Mouse (Mus musculus) ES-Bruce4 (cell line): ENCODE data around the gene Pnp. TPM values are rescaled to one million over a fixed set of nuclear protein-coding genes. Genes with fewer than 3 reads are reported as not detected.

Experiments
- H3K27ac ChIP-seq: 2 replicates; pipeline ENCODE4 v1.5.1; 2012; ENCODE audit warnings: low read length, inconsistent platforms; ENCODE audit not compliant: insufficient read depth
- H3K27me3 ChIP-seq: 2 replicates; pipeline ENCODE4 v1.6.1; 2012; ENCODE audit warnings: mild to moderate bottlenecking, low read length, inconsistent platforms; ENCODE audit not compliant: control insufficient read depth, poor library complexity, insufficient read depth, severe bottlenecking
- H3K36me3 ChIP-seq: 2 replicates; pipeline ENCODE4 v1.6.1; 2012; ENCODE audit warnings: inconsistent platforms, mild to moderate bottlenecking, low read length, moderate library complexity; ENCODE audit not compliant: control insufficient read depth, poor library complexity, insufficient read depth, severe bottlenecking
- H3K4me1 ChIP-seq: one replicate; pipeline ENCODE4 v1.8.1; 2011; ENCODE audit warnings: low read length; ENCODE audit not compliant: control insufficient read depth, insufficient read depth
- H3K4me3 ChIP-seq: 2 replicates; pipeline ENCODE4 v1.5.1; 2011; ENCODE audit warnings: low read depth, mild to moderate bottlenecking, low read length
- H3K9ac ChIP-seq: 2 replicates; pipeline ENCODE4 v1.6.1; 2012; ENCODE audit warnings: low read depth, mild to moderate bottlenecking, inconsistent platforms; ENCODE audit not compliant: poor library complexity, severe bottlenecking
- H3K9me3 ChIP-seq: replicated peaks from 2 replicates; pipeline ENCODE4 v1.6.1; 2012; ENCODE audit warnings: mild to moderate bottlenecking, low read length, inconsistent platforms; ENCODE audit not compliant: control insufficient read depth, poor library complexity, insufficient read depth, severe bottlenecking
- CTCF ChIP-seq: IDR thresholded peaks from one replicate; pipeline ENCODE4 v1.8.1; 2011; ENCODE audit warnings: low read depth, low read length
- EP300 ChIP-seq: IDR thresholded peaks from 2 replicates; pipeline ENCODE4 v1.6.1; 2011; ENCODE audit warnings: low read depth, low read length; ENCODE audit not compliant: insufficient read depth
- POLR2A ChIP-seq: IDR thresholded peaks from one replicate; pipeline ENCODE4 v1.8.1; 2011; ENCODE audit warnings: low read length; ENCODE audit not compliant: insufficient read depth
- polyA plus RNA-seq: library from polyadenylated mRNA; stranded (reverse); fragments of >200 nt; gene quantifications from 2 replicates; pipeline ENCODE4 v1.2.4, GENCODE M21; 2011; ENCODE audit warnings: low read depth; ENCODE audit not compliant: missing spikeins, insufficient read depth, insufficient read length

The Pnp gene
- polyA plus RNA-seq, 1 experiment = 58.9 TPM

DNA sequence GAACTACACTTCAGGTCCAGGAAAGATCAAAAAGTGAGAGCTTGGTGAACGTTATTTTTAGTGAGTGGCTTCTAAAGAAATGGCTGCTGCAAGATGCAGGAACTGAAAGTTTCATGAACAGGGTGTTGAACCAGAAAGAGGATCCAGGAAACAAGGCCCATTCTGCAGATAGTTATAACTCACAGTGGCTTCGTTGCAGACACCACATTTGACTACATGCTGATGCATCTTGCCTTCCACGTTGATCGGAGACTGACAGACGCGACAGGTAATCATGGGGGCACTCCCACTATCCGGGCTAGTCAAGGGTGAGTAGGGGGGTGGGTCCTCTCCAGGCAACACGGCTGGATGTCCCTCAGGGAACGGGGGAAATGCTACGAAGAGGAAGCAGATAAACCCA is 931 bp upstream of the Pnp start:
- Histone ChIP-seq H3K4me1 (no peaks in the 10 kb centered on the region), H3K27me3 (no peaks in the 10 kb centered on the region), H3K36me3 (peaks cover 38% of the 10 kb centered on the region), H3K4me3 (peak overlapping the region; percentile 70), H3K9ac (peak overlapping the region; percentile 73), H3K27ac (peak overlapping the region; percentile 66), H3K9me3 (no peaks in the 10 kb centered on the region)
- TF ChIP-seq POLR2A (no peak), EP300 (no peak), CTCF (no peak)

DNA sequence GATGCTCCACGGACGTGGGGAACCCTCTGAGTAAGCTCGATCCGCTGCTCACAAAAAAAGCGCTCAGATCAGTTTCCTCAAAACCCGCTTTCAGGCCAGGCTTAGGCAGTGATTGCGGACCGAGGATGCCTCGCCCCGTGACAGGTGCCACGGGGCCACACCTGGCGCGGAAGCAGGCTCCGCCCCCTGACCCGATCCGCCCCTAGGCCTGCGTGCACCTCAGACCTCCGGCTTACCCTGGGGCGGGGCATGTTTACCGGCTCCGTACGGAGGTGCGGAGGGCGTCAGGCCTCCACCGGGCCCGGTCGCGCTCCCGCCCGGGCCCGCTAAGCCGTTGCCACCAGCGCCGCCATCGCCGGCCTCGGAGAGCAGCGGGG is 517 bp upstream of the Pnp start:
- Histone ChIP-seq H3K27me3 (no peaks in the 10 kb centered on the region), H3K4me3 (peak overlapping the region; percentile 70), H3K4me1 (no peaks in the 10 kb centered on the region), H3K9me3 (no peaks in the 10 kb centered on the region), H3K27ac (peak overlapping the region; percentile 66), H3K9ac (peak overlapping the region; percentile 73), H3K36me3 (peaks cover 38% of the 10 kb centered on the region)
- no peak for TF ChIP-seq EP300
- no peak for TF ChIP-seq CTCF
- TF ChIP-seq POLR2A = no peak

DNA sequence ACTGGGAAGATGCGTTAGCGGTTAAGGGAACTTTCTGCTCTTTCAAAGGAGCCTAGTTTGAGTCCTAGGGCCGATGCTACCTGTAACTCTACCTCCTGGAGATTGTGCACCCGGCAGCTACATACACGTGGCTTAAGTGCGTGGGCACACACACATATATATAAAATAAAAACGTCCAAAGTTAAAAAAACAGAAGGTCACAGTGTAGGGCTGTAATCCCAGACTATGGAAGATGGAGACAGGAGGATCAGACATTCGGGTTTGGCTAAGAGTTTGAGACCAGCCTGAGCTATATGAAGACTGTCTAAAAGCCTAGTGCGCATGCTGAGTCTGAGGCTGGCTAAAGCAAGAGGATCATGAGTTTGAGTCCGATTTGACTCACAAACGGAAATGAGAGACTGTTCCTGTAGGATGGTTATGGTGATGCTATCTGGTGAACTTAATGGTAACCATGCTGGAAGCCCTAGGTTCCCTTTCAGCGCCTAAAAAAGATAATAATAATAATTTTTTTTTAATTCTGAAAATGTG is 675 bp downstream of the Pnp start:
- H3K9ac ChIP-seq = peak overlapping the region; percentile 77
- H3K27me3 ChIP-seq = no peaks in the 10 kb centered on the region
- TF ChIP-seq EP300 (no peak), POLR2A (no peak), CTCF (no peak)
- peak overlapping the region; percentile 90 for H3K27ac ChIP-seq
- no peaks in the 10 kb centered on the region for H3K9me3 ChIP-seq
- peak overlapping the region; percentile 85 for H3K4me3 ChIP-seq
- peaks cover 33% of the 10 kb centered on the region for H3K36me3 ChIP-seq
- H3K4me1 ChIP-seq = no peaks in the 10 kb centered on the region

DNA sequence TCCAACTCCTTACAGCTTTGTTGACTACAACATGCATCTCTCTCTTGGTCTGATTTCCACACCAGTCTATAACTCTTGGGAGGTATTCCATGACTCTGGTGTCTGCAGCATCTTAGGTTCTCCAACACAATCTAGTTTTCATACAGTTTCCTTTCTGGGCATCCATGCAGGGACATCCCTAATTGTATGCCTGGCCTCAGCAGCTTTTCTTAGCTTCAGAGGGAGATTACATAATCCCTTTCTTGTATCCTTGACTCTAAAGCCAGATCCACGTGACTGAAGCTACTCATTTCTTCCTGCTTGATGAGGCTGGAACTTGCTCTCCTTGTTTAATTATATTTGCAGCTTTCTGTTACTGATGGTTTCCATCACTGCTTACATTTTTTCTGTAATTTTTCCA is 5.8 kb downstream of the Pnp start:
- Histone ChIP-seq H3K36me3 (peaks cover 5% of the 10 kb centered on the region), H3K4me3 (no peak overlapping the region), H3K27ac (no peak overlapping the region), H3K9ac (no peak overlapping the region), H3K27me3 (no peaks in the 10 kb centered on the region), H3K4me1 (no peaks in the 10 kb centered on the region), H3K9me3 (no peaks in the 10 kb centered on the region)
- no peak for TF ChIP-seq EP300
- no peak for TF ChIP-seq POLR2A
- TF ChIP-seq CTCF = no peak

DNA sequence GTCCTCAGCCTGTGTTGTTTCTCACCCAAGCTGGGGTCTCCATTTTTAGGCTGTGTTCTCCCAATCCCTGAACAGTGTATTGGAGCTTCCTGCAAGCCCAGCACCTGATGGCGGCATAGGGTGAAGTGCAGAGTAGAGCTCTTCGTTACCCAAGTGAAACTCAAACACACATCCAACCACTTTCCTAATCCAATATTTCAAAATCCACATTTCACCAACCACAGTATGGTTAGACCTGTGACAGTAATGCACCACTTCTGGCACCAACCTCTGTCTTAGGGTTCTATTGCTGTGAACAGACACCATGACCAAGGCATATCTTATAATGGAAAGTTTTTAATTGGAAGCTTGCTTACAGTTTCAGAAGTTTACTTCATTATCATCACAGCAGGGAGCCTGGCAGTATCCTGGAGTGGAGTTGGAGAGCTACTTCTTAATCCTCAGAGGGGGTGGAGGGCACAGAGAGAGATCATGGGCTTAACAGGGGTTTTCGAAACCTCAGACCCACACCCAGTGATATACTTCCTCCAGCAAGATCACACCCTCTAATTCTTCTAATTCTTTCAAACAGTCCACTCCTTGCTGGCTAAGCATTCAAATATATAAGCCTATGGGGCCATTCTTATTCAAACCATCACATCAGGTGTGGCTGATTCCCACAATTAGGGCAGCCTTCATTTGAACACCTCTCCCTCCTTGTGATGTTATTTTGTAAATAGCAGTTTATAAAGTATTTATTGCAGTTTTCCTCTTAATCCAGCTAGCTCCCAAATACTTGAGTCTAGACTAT is 7.4 kb downstream of the Pnp start:
- Histone ChIP-seq H3K9me3 (no peaks in the 10 kb centered on the region), H3K36me3 (peaks cover 5% of the 10 kb centered on the region), H3K4me3 (peak overlapping the region; percentile 40), H3K4me1 (no peaks in the 10 kb centered on the region), H3K27me3 (no peaks in the 10 kb centered on the region), H3K9ac (peak overlapping the region; percentile 49; the same call in 1 of the 2 replicates), H3K27ac (peak overlapping the region; percentile 59)
- TF ChIP-seq CTCF (no peak), EP300 (no peak), POLR2A (no peak)

DNA sequence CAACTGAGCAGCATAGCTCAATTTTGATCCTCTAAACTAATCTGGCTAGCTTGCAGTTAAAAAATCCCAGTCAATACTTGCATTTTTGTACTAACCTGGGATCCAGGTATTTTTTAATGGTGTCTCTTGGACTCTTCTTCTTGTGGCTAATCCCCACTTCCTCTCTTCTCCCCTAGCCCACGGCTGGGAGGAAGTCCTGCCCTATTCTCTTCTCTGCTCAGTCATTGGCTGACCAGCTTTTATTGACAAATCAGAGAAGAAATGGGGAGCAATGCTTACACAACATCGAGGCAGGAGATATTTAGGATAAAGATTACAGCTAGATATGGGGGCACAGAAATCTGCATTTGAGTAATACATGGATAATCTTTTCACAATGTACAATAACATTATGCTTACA is 8.1 kb downstream of the Pnp start:
- Histone ChIP-seq H3K4me3 (no peak overlapping the region; the same call in 1 of the 2 replicates), H3K27ac (no peak overlapping the region; the same call in 1 of the 2 replicates), H3K27me3 (no peaks in the 10 kb centered on the region), H3K9me3 (no peaks in the 10 kb centered on the region), H3K9ac (peak overlapping the region; percentile 49; the same call in 1 of the 2 replicates), H3K4me1 (peaks cover 2% of the 10 kb centered on the region), H3K36me3 (peaks cover 5% of the 10 kb centered on the region)
- TF ChIP-seq POLR2A (no peak), EP300 (no peak), CTCF (no peak)
